Mouse (Mus musculus): ENCODE data around the gene Camp.

DNA sequence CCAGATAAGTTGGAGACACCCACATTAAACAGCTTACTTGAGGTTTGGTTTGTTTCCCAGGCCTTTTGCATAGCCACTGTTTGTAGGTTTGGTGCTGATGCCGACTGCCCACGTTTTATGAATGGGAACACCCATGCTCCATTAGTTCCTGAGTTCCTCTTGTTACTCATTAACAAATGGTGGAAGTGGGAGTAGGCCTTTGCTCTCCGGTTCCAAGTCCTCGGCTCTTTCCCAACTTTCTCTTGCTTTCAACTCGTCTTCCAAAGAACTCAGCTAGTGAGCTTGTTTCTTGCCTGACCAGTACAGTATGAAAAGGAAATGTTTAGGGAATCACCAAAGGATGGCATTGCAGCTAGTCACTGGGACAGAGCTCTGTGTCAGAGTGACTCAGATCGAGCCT lies 46.2 kb upstream of the Camp start:
- TF ChIP-seq CTCF (IDR thresholded peaks at IDR 0.05; ENCODE audit: low read depth, low read length) (no peak), POLR2A (IDR thresholded peaks at IDR 0.05; ENCODE audit: insufficient read depth, low read length) (no peak), EP300 (IDR thresholded peaks at IDR 0.05; ENCODE audit: insufficient read depth, low read depth, low read length) (no peak)

Measured in ES-Bruce4 (cell line).